Mouse (Mus musculus) limb, embryonic 14.5 days (tissue): ENCODE results near the gene Hes2. TPM values are rescaled to one million over a fixed set of nuclear protein-coding genes. Genes with fewer than 3 reads are reported as not detected.

Experiments used
- ATAC-seq: fragments of 200-750 bp; cut with Nextera tagmentation; 2 replicates; pipeline ENCODE4 v1.8.0; 2017; ENCODE audit warnings: low read depth, moderate number of reproducible peaks, moderate TSS enrichment; ENCODE audit not compliant: low FRiP score
- DNase-seq: peaks from one replicate; pipeline ENCODE4 v3.0.0-alpha.2; 2015; ENCODE audit warnings: low spot score
- H3K27ac ChIP-seq: fragments of 300-500 bp; sonication (generic); replicated peaks from 2 replicates; pipeline ENCODE4 v1.5.1; 2014; ENCODE audit warnings: low read depth, mild to moderate bottlenecking, low read length, moderate library complexity, mixed read lengths
- H3K27me3 ChIP-seq: fragments of 300-500 bp; sonication (generic); 2 replicates; pipeline ENCODE4 v1.6.1; 2014; ENCODE audit warnings: low read length, mixed read lengths; ENCODE audit not compliant: control insufficient read depth, insufficient read depth
- H3K36me3 ChIP-seq: fragments of 300-500 bp; sonication (generic); 2 replicates; pipeline ENCODE4 v1.6.1; 2014; ENCODE audit warnings: mild to moderate bottlenecking, low read length, moderate library complexity, mixed read lengths; ENCODE audit not compliant: control insufficient read depth, insufficient read depth
- H3K4me1 ChIP-seq: fragments of 300-500 bp; sonication (generic); 2 replicates; pipeline ENCODE4 v1.6.1; 2014; ENCODE audit warnings: antibody characterized with exemption, low read length, mixed read lengths; ENCODE audit not compliant: control insufficient read depth, insufficient read depth
- H3K4me2 ChIP-seq: fragments of 300-500 bp; sonication (generic); replicated peaks from 2 replicates; pipeline ENCODE4 v1.6.1; 2014; ENCODE audit warnings: low read depth, mild to moderate bottlenecking, low read length, moderate library complexity; ENCODE audit not compliant: severe bottlenecking
- H3K4me3 ChIP-seq: fragments of 300-500 bp; sonication (generic); replicated peaks from 2 replicates; pipeline ENCODE4 v1.5.1; 2014; ENCODE audit warnings: low read length
- H3K9ac ChIP-seq: fragments of 300-500 bp; sonication (generic); 2 replicates; pipeline ENCODE4 v1.6.1; 2014; ENCODE audit warnings: mild to moderate bottlenecking, low read depth, low read length, moderate library complexity; ENCODE audit not compliant: severe bottlenecking
- H3K9me3 ChIP-seq: fragments of 300-500 bp; sonication (generic); 2 replicates; pipeline ENCODE4 v1.6.1; 2016; ENCODE audit warnings: low read length; ENCODE audit not compliant: control insufficient read depth
- POLR2A ChIP-seq: fragments of 200-500 bp; IDR thresholded peaks from 2 replicates; pipeline ENCODE4 v1.8.0; 2012; ENCODE audit warnings: inconsistent platforms, mild to moderate bottlenecking, moderate library complexity, borderline replicate concordance; ENCODE audit not compliant: insufficient read depth, insufficient read length; ENCODE audit errors: extremely low read depth
- WGBS: fragments of 180-500 bp; shearing (Covaris S2); extraction: QIAGEN DNeasy Blood & Tissue Kit; methylation state at CpG from one replicate; pipeline ENCODE4 v1.1.7; 2014; 5-methylcytosine and 5-hydroxymethylcytosine counted together
- polyA plus RNA-seq, 2 experiments: library from polyadenylated mRNA; depleted of rRNA in 1 of 2; stranded (reverse) in 1 of 2; unstranded in 1 of 2; fragments of >200 nt; fragmentation: Nextera tagmentation in 1 of 2; extraction: Ambion mirVana in 1 of 2; gene quantifications; 2 replicates each; pipeline versions ENCODE4 v1.2.1 to v1.2.3; 2012 to 2014

The Hes2 gene
- polyA plus RNA-seq, 2 experiments: 0.04 TPM; not detected in 1

DNA sequence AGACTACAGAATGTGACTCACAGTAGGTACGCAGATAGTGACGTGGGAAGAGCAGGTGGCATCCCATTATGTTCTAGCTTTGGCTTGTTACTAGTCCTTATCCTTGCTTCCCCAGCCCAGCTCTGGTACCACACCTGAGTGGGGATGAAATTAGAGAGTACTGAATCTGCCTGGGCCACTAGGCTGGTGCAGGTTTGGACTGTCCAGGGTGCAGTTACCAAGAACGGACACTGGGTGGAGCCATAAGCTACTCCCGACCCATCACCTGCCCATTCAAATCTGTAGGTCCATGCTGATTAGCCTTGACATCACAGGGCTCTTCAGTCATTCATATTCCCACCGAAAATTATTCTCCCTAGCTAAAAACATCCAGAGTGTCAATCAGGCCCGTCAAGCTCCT lies 18.2 kb upstream of the Hes2 start:
- peaks cover 6% of the 10 kb centered on the region; the same call in 1 of the 2 replicates for H3K4me1 ChIP-seq
- no peak for TF ChIP-seq POLR2A
- H3K9ac ChIP-seq: no peak overlapping the region
- H3K36me3 ChIP-seq: no peaks in the 10 kb centered on the region
- H3K4me2 ChIP-seq: no peak overlapping the region
- ATAC-seq (no peak), DNase-seq (no peak)
- no peak overlapping the region for H3K27ac ChIP-seq
- H3K9me3 ChIP-seq: no peaks in the 10 kb centered on the region
- H3K4me3 ChIP-seq: no peak overlapping the region
- 32% methylated on average over 6 of the region's 6 CpGs for WGBS
- H3K27me3 ChIP-seq: peaks cover 4% of the 10 kb centered on the region; the same call in 1 of the 2 replicates

DNA sequence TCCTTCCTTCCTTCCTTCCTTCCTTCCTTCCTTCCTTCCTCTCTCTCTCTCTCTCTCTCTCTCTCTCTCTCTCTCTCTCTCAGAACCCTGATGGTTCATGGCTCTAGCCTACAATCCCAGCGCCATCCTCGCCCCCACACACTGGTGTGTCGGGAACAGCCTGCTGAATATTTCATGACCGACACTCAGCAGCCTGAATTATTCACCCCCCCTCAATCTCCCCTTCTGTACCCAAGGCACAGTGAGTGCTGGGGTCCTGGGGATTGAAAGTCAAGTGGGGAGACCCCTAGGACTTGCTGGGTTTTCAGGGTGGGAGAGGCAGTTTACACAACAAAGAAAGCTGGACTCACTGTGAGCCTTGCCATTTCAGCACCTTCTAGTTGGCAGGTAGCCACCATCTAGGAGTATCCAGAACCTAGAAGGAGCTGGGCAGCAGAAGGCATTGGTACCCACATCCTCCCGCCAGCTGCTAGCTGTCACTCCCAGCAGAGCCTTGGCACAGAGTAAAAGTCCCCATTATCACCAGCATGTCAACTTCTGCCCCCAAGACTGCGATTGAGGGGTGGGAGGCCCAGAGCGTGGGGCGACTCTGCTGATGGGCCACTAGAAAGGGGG lies 17.0 kb upstream of the Hes2 start:
- Histone ChIP-seq H3K4me1 (peaks cover 6% of the 10 kb centered on the region; the same call in 1 of the 2 replicates), H3K36me3 (no peaks in the 10 kb centered on the region), H3K9me3 (no peaks in the 10 kb centered on the region), H3K27ac (no peak overlapping the region), H3K9ac (no peak overlapping the region), H3K27me3 (peaks cover 4% of the 10 kb centered on the region; the same call in 1 of the 2 replicates), H3K4me2 (no peak overlapping the region), H3K4me3 (no peak overlapping the region)
- DNase-seq (no peak), ATAC-seq (no peak)
- 74% methylated on average over 8 of the region's 8 CpGs for WGBS
- no peak for TF ChIP-seq POLR2A

DNA sequence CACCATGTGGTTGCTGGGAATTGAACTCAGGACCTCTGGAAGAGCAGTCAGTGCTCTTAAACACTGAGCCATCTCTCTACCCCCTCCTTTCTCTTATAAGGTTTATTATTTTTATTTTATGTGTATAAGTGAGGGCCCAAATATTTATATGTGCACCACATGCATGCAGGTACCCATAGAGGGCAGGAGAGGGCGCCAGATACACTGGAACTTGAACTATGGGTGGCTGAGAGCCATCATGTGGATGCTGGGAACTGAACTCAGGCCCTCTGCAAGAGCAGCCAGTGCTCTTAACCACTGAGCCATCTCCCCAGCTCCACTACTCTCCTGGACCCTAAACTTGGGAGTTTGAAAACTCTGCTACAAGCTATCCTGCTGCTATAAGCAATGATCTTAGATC lies 15.0 kb upstream of the Hes2 start:
- Histone ChIP-seq H3K9ac (no peak overlapping the region), H3K36me3 (no peaks in the 10 kb centered on the region), H3K27ac (no peak overlapping the region), H3K4me3 (no peak overlapping the region), H3K9me3 (no peaks in the 10 kb centered on the region), H3K4me2 (no peak overlapping the region), H3K27me3 (peaks cover 4% of the 10 kb centered on the region; the same call in 1 of the 2 replicates), H3K4me1 (peaks cover 5% of the 10 kb centered on the region; the same call in 1 of the 2 replicates)
- ATAC-seq (no peak), DNase-seq (no peak)
- no peak for TF ChIP-seq POLR2A
- 32% methylated on average over 1 of the region's 1 CpGs for WGBS

DNA sequence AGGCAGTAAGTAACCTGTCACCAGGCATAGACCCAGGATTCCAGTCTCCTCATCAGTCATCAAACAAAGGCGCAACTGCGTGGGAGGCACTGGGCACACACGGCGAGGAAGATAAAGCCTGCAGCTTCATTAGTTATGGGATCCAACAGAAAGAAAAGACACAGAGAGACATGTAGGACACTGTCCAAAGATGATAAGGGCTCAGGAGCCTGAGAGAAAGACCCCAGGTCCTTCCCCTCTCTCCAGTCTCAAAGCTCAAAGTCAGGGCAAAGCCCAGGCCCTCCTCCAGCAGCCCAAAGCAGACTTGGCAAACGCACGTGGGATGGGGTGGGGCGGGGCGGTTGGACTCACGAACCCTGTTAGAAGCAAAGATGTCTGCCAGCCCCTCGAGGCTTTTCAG lies 13.2 kb upstream of the Hes2 start:
- Histone ChIP-seq H3K27ac (no peak overlapping the region), H3K4me3 (no peak overlapping the region), H3K27me3 (peaks cover 12% of the 10 kb centered on the region), H3K9ac (no peak overlapping the region), H3K36me3 (no peaks in the 10 kb centered on the region), H3K4me1 (no peaks in the 10 kb centered on the region), H3K9me3 (no peaks in the 10 kb centered on the region), H3K4me2 (no peak overlapping the region)
- DNase-seq (no peak), ATAC-seq (no peak)
- no peak for TF ChIP-seq POLR2A
- 70% methylated on average over 10 of the region's 10 CpGs for WGBS

DNA sequence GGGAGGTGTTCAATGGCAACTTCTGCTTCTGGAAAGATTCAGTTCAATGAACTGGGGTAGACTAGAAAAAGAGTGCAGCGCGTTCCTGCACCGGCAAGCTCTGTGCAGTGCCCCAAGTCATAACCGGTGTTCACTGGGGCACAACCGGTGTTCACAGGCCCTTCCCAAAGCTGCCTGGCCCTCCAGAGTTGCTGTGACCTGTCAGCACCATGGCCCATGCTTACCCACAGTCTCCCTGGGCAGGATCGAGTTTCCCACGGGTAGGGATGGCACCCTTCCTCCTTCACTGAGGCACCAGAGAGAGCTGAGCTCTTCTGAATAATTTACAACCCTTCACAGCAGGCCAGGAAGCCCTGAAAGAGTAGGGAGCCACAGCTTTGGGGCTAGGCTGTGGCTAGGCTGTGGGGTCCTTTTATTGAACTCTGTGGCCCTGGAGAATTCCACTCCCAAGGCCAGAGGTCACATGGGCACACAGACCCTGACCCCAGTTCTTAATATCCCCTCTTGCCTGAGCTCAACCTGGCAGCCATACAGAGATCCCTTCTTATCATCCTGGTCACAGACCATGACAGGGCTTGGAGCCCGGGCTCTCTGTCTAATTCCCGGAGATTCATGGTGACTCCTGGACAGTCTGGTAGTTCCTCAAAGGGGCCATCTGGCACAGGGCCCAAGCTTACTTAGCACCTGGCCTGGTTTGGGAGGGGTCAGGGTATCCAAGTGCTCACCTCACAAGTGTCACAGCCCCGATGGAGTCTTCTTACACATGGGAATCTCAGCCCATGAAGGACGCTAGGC lies 12.4 kb upstream of the Hes2 start:
- H3K9me3 ChIP-seq: no peaks in the 10 kb centered on the region
- no peaks in the 10 kb centered on the region for H3K4me1 ChIP-seq
- H3K9ac ChIP-seq: no peak overlapping the region
- ATAC-seq (no peak), DNase-seq (no peak)
- H3K27me3 ChIP-seq: peaks cover 19% of the 10 kb centered on the region
- no peak overlapping the region for H3K4me3 ChIP-seq
- H3K27ac ChIP-seq: no peak overlapping the region
- no peak for TF ChIP-seq POLR2A
- no peaks in the 10 kb centered on the region for H3K36me3 ChIP-seq
- H3K4me2 ChIP-seq: no peak overlapping the region
- 55% methylated on average over 11 of the region's 11 CpGs for WGBS
